Mouse (Mus musculus): ENCODE measurements around the gene Gpr179.
"Not testable (repeated sequence)": the region's sequence is repeated elsewhere in the genome, so short reads cannot be mapped to it uniquely, and the experiment has no call there.

Gene Gpr179

DNA sequence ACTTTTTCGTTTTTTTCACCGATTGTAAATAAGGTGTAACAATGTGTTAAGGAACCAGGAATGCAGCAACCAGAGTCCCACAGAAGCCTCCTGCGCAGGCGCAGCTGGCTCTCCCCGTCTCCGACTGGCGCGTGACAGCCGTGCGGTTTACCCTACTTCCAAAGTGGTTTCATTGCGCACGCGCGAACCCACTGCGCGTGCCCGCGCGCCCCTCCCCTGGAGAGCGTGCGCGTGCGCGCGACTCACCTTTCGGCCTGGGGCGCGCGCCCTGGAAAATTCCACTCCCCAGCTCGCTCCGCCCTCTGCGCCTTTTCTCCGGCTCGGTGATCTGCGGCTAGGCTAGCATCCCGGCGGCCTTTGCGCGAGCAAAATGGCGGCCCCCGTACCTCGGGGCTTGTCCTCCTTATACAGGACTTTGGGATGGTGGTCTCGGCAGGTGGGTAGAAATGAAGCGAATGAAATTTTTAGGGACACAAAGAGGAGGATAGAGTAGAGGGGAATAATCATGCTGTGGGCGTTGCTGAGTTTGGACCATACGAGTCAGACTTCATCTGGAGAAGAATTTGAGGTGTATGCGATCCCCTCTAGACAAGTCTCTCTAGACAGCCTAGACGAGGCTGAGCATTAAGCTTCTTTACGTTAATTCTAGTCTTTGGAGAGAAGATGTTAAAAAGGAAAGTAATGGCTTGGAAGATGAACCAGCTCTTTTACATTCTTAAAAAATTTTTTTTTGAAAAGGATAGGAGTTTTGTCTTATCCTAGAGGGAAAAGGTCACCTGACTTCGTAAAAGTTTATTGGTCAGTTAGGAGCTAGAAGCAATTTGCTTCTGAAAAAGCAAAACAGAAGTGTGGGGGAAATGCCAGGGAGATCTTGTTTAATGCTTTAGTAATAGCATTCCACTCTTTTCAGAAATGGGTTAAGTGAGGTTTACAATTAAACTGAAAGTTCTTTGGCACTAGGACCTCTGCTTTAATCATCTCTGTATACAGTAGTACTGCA, 36.1 kb downstream of the Gpr179 start, which contains the start of gene Mrpl45:
Gene Mrpl45, plus strand, starts transcription at position 213 of the 1,000 bp plus-strand sequence.
- peak; percentile 99 for DNase-seq

DNA sequence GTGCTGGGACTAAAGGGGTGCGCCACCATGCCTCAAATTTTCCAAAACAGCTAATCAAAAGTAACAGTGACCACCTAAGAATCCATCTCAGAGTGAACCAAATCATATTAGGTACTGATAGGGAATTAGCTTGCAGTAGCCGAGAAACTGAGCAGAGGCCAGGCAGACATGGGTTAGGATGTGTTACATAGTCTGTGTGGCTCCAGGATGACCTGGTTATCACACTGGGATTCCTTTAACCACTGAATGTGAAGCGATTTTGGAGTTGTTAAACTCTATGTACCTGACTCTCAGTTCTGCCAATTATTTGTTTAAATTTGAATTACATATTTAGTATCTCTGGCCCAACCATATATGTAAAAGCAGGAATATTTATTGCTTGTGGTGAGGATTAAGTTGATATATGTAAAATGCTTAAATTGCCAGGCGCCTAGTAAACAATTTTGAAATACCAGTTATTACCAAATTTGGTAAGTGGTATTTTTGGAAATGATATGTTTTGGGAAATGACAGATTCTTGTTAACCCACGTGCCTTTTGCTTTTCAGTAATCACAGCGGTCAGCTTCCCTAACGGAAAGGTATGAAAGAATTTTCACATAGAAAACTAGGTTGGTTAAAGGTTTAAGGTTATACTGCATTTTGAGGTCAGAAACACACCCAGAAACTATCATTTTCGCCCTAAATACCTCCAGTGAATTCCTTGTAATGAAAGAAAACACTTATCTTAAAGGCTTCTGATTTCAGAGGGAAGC, 37.0 kb downstream of the Gpr179 start:
- DNase-seq = no peak

DNA sequence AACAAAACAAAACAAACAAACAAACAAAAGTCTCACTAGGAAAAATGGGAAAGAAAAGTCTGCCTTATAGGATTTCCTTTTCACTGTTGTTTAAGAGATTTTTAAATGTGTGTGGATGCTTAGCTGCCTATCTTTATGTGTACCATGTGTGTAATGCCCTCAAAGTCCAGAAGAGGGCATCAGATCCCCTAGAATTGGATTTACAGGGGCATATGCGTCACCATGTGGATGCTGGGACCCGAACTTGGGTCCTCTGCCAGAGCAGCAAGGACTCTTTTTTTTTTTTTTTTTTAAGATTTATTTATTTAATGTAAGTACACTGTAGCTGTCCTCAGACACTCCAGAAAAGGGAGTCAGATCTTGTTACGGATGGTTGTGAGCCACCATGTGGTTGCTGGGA, 37.8 kb downstream of the Gpr179 start:
- DNase-seq = no peak

GRCm38 (mm10) chr11:97312871-97313270, 39.0 kb downstream of the Gpr179 start:
- DNase-seq = not testable (repeated sequence)

GRCm38 (mm10) chr11:97310895-97311631, 40.8 kb downstream of the Gpr179 start:
- DNase-seq = no peak

- DNase-seq = peak; percentile 78 to 80
Measured at GRCm38 (mm10) chr11:97309911-97310571, 41.8 kb downstream of the Gpr179 start.

GRCm38 (mm10) chr11:97309451-97309836, 42.4 kb downstream of the Gpr179 start:
- peak; percentile 35 to 36 for DNase-seq

- no peak for DNase-seq
Measured at GRCm38 (mm10) chr11:97308806-97309450, 42.9 kb downstream of the Gpr179 start.

DNA sequence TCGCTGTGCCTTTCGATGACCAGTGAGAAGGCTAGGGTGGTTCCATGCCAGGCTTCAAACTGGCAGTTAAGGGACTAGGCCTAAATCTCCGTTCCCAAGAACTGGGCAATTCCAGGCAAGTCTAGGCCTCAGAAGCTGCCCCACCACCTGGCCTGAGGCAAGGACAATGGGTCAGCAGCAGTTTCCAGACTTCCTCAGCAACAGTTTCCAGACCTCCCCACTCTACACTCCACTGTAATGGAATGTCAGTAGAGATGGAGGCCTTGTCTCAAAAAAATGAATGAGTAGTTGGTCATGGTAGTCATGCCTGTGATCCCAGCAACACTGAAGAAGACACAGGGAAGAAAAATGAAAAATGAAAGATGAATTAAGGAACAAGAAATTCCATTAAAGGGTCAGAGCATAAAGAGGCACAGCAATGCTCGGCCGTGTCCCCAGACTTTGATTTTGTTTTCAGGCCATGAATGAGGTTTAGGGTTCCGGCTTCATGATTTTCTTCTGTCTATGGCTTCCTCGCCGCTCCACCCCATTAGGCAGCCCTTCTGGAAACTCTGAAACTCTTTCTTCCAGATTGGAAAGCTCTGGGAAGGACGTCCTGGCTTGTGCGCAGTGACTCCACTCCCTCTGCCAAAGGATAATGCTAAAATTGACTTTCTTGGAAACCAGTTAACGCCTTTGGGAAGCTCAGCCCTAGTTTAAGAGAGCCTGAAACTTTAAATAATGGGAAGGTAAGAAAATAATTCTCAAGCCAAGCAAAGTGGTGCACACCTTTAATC, 44.4 kb downstream of the Gpr179 start:
- no peak for DNase-seq

DNA sequence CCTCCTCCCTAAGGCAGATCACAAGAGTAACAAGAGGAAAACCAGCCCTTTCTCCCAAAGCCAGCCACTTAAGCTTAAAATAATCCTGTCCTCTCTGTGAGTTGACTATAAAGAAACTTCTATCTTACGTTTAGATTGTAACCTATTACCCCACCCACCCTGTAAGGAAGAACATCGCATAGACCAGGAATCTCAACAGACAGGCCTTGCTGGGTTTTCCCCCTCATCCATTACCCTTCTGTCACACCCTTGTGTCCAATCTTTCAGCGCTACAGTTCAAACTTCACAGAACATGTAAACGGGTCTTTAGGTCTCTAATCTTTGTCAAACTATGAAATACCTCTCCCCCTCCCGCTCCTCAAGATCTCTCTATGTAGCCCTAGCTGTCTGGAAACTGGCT, 47.2 kb downstream of the Gpr179 start:
- no peak for DNase-seq

- no peak for DNase-seq
Measured at GRCm38 (mm10) chr11:97302231-97302781, 49.6 kb downstream of the Gpr179 start.

DNA sequence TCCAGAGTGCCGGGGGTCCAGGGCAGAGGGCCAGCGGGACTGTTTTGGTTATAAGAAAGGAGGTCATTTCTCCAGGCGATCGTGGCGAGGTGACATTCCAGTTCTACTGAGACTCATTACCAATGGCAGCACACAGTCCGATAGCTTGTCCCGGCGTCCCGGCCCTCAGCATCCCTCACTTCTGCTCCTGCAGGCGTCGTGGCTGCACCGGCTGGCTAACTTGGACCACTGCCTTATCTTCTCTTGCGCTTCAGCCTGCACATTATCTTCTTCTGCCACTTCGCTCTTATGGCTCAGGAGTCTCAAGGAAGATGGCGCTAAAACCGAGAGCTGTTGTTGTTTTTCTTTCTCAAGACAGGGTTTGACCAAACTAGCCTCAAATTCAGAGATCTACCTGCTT, 50.5 kb downstream of the Gpr179 start:
- no peak for DNase-seq

DNA sequence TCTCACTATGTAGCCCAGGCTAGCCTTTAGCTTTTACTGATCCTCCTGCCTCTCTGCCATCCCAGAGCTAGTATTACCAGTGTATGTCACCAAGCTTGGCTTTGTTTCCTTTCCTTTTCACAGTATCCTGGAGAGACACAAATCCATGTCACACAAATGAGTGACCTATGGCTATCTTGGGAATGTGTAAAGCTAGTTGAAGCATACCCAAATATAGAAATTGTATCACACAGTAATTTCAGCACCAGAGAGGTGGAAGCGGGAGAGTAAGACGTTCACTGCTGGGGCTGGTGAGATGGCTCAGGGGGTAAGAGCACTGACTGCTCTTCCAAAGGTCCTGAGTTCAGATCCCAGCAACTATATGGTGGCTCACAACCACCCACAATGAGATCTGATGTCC, 51.9 kb downstream of the Gpr179 start:
- DNase-seq = no peak

- no peak for DNase-seq
Measured at GRCm38 (mm10) chr11:97296542-97296941, 55.3 kb downstream of the Gpr179 start.

GRCm38 (mm10) chr11:97292731-97293130, 59.1 kb downstream of the Gpr179 start:
- no peak for DNase-seq

GRCm38 (mm10) chr11:97289276-97290230, 62.3 kb downstream of the Gpr179 start:
- DNase-seq = no peak

DNA sequence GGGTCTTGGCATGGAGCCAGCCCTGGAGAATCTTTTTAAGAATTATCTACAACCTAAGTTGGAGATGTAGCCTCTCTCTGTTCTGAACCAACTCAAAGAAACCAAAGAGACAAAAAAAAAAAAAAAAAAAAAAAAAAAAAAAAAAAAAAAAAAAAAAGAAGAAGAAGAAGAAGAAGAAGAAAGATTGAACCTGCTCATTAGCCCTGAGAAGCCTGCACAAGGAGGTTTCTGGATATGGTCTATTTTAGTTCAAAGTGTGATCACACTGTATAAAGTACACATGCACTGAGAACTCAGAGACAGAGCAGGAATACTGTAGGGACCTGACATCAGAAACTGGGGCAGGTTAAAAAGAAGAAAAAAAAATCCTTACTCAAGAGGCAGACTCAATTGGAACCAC, 64.2 kb downstream of the Gpr179 start:
- DNase-seq = no peak

DNA sequence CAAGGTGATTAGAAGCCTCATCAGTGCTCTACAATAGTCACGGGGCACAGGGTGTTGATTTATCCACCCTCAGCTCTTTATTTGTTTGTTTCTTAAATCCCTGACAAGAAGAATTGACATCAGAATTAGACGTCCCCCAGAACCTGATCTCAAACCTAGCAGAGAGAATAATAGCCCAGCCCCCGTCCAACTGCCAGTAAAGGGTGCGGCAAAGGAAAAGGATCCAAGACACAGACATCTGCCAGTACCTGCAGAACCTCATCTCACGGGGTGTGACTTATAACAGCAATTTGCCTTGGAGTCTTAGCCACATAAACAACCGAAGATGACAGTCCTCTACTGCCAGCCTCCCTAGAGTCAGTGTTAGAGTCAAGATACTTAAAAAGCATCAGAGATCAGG, 64.9 kb downstream of the Gpr179 start:
- no peak for DNase-seq
